Mouse (Mus musculus) heart, adult 10 weeks (tissue): ENCODE measurements around the gene Senp5. TPM values are rescaled to one million over a fixed set of nuclear protein-coding genes. Genes with fewer than 3 reads are reported as not detected.

Experiments used
- polyA plus RNA-seq: library from polyadenylated mRNA; stranded (reverse); fragments of 350-450 nt; fragmentation: Illumina TruSeq; extraction: RNeasy Lipid Tissue Mini Kit (QIAGEN cat#74804); gene quantifications from one replicate; pipeline ENCODE4 v1.2.3, GENCODE M21; 2014; ENCODE audit warnings: low read depth, low replicate concordance

Gene Senp5
- 8.7 TPM for polyA plus RNA-seq

GRCm38 (mm10) chr16:32002509-32003477, at the start of gene Senp5:
TSS of gene Senp5 (minus strand) at chr16:32003287.

GRCm38 (mm10) chr16:31948345-31948774, 54.7 kb downstream of the Senp5 start, which contains the start of the genes 0610012G03Rik and Ncbp2:
TSS of gene 0610012G03Rik (minus strand) at chr16:31948494.
TSS of gene Ncbp2 (plus strand) at chr16:31948513.

GRCm38 (mm10) chr16:31933751-31934549, 69.1 kb downstream of the Senp5 start, which contains the start of gene Pigz:
TSS of gene Pigz (plus strand) at chr16:31933851.

Other genes starting within 250 kb of the Senp5 start
- not detected for gene Meltf, start 124.5 kb downstream of the Senp5 start, polyA plus RNA-seq
- 0.65 TPM for gene Pigz, start 69.4 kb downstream of the Senp5 start, polyA plus RNA-seq
- 59.3 TPM for gene 0610012G03Rik, start 54.8 kb downstream of the Senp5 start, polyA plus RNA-seq
- 34.1 TPM for gene Ncbp2, start 54.8 kb downstream of the Senp5 start, polyA plus RNA-seq
- 20.1 TPM for gene Pak2, start 76.1 kb upstream of the Senp5 start, polyA plus RNA-seq
- gene Pigx, start 96.5 kb upstream of the Senp5 start, polyA plus RNA-seq, result 21.0 TPM
- 14.8 TPM for gene Cep19, start 96.5 kb upstream of the Senp5 start, polyA plus RNA-seq
- 6.8 TPM for gene Nrros, start 162.3 kb upstream of the Senp5 start, polyA plus RNA-seq
- not detected for gene Bex6, start 176.5 kb upstream of the Senp5 start, polyA plus RNA-seq
- gene Fbxo45, start 243.9 kb upstream of the Senp5 start, polyA plus RNA-seq, result 11.7 TPM
- gene Wdr53, start 243.9 kb upstream of the Senp5 start, polyA plus RNA-seq, result 12.2 TPM